Mouse (Mus musculus): ENCODE measurements around the gene Slc46a2. TPM values are rescaled to one million over a fixed set of nuclear protein-coding genes. Genes with fewer than 3 reads are reported as not detected.

Gene Slc46a2
- polyA plus RNA-seq, 1 experiment from 2014 or later = not detected

GRCm38 (mm10) chr4:59894977-59895575 is 19.8 kb downstream of the Slc46a2 start:
- Histone ChIP-seq H3K36me3 (replicated peaks; ENCODE audit: control insufficient read depth, insufficient read depth) (peaks cover 57% of the 10 kb centered on the region), H3K9ac (no peak overlapping the region), H3K4me3 (replicated peaks; ENCODE audit: low read length) (no peak overlapping the region), H3K27ac (no peak overlapping the region), H3K4me2 (replicated peaks) (no peak overlapping the region), H3K4me1 (replicated peaks; ENCODE audit: control insufficient read depth, insufficient read depth, low read length) (no peaks in the 10 kb centered on the region), H3K27me3 (ENCODE audit: control insufficient read depth, insufficient read depth, low read length) (no peaks in the 10 kb centered on the region), H3K9me3 (ENCODE audit: control insufficient read depth, low read length) (no peaks in the 10 kb centered on the region)
- no peak for DNase-seq (ENCODE audit: low spot score)
- ATAC-seq (ENCODE audit: low FRiP score) = no peak
- 90% methylated on average over 3 of the region's 3 CpGs for WGBS

GRCm38 (mm10) chr4:59894415-59894814 is 20.4 kb downstream of the Slc46a2 start:
- no peaks in the 10 kb centered on the region for H3K9me3 ChIP-seq (ENCODE audit: control insufficient read depth, low read length)
- H3K4me3 ChIP-seq (replicated peaks; ENCODE audit: low read length) = no peak overlapping the region
- no peak for ATAC-seq (ENCODE audit: low FRiP score)
- H3K9ac ChIP-seq = no peak overlapping the region
- no peak overlapping the region for H3K27ac ChIP-seq
- H3K4me2 ChIP-seq (replicated peaks) = no peak overlapping the region
- WGBS = 98% methylated on average over 8 of the region's 8 CpGs
- H3K27me3 ChIP-seq (ENCODE audit: control insufficient read depth, insufficient read depth, low read length) = no peaks in the 10 kb centered on the region
- H3K36me3 ChIP-seq (replicated peaks; ENCODE audit: control insufficient read depth, insufficient read depth) = peaks cover 55% of the 10 kb centered on the region
- no peaks in the 10 kb centered on the region for H3K4me1 ChIP-seq (replicated peaks; ENCODE audit: control insufficient read depth, insufficient read depth, low read length)
- no peak for DNase-seq (ENCODE audit: low spot score)

GRCm38 (mm10) chr4:59892731-59893130 is 22.1 kb downstream of the Slc46a2 start:
- DNase-seq (ENCODE audit: low spot score) (no peak), ATAC-seq (ENCODE audit: low FRiP score) (no peak)
- Histone ChIP-seq H3K4me1 (replicated peaks; ENCODE audit: control insufficient read depth, insufficient read depth, low read length) (no peaks in the 10 kb centered on the region), H3K27me3 (ENCODE audit: control insufficient read depth, insufficient read depth, low read length) (no peaks in the 10 kb centered on the region), H3K4me3 (replicated peaks; ENCODE audit: low read length) (no peak overlapping the region), H3K36me3 (replicated peaks; ENCODE audit: control insufficient read depth, insufficient read depth) (peaks cover 40% of the 10 kb centered on the region), H3K27ac (no peak overlapping the region), H3K9ac (no peak overlapping the region), H3K4me2 (replicated peaks) (no peak overlapping the region), H3K9me3 (ENCODE audit: control insufficient read depth, low read length) (no peaks in the 10 kb centered on the region)
- WGBS = 90% methylated on average over 5 of the region's 5 CpGs

DNA sequence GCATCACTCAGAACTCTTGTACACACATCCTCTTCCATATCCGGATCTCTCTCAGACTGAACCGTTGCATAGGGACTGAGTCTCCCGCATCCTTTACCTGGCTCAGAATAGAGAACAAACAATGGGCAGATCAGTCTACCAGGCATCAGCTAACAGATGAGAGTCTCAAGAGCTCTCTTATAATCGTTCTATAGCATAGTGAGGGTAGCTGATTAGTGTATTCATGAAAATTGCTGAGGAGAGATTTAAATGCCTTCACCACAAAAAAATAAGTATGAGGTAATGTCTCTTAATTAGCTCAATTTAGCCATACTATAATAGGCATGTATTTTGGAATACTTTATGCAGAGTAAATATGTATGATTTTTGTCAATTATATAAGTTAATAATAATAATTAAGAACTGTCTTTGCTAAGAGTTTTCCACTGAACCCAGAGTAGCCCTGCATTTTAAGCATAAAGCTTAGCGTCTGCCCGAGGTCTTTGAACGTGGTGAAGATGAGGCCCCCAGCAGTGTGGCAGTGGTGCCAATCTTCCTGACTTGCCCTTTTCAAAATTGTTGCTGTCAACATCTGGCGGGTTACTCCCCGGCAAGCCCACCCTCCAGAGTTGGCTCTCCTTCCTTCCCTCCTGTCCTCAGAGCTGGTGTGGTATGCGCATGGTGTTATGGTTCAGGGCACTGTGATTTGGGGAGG is 23.0 kb downstream of the Slc46a2 start:
- no peaks in the 10 kb centered on the region for H3K9me3 ChIP-seq (ENCODE audit: control insufficient read depth, low read length)
- no peak overlapping the region for H3K27ac ChIP-seq
- H3K4me3 ChIP-seq (replicated peaks; ENCODE audit: low read length) = no peak overlapping the region
- H3K4me2 ChIP-seq (replicated peaks) = no peak overlapping the region
- 91% methylated on average over 10 of the region's 10 CpGs for WGBS
- H3K27me3 ChIP-seq (ENCODE audit: control insufficient read depth, insufficient read depth, low read length) = no peaks in the 10 kb centered on the region
- peaks cover 37% of the 10 kb centered on the region for H3K36me3 ChIP-seq (replicated peaks; ENCODE audit: control insufficient read depth, insufficient read depth)
- no peaks in the 10 kb centered on the region for H3K4me1 ChIP-seq (replicated peaks; ENCODE audit: control insufficient read depth, insufficient read depth, low read length)
- DNase-seq (ENCODE audit: low spot score) (no peak), ATAC-seq (ENCODE audit: low FRiP score) (no peak)
- no peak overlapping the region for H3K9ac ChIP-seq

DNA sequence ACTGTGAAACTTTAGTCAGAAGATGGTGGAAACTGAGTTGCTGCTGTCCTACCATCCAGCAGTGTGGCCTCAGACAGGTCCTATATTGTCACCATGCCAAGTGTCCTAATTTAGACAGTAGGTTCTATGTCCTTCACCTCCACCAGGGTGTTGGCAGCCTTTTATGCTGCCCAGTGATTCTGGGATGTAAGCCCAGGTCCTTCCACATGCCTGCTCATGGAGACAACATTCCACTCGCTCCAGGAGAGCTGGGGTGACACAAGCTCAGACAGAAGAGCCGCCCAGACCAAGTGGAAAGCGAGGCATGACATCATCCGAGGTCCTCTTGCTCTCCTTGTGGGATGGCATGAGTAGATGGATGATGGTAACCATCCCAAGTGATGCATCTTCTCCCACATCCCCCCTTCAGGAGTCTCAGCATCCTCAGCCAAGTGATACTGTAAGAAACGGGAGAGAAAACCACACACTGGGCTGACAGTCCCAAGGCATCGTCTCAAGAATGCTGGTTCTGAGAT is 24.7 kb downstream of the Slc46a2 start:
- H3K36me3 ChIP-seq (replicated peaks; ENCODE audit: control insufficient read depth, insufficient read depth) = peaks cover 31% of the 10 kb centered on the region
- no peaks in the 10 kb centered on the region for H3K27me3 ChIP-seq (ENCODE audit: control insufficient read depth, insufficient read depth, low read length)
- no peak overlapping the region for H3K4me3 ChIP-seq (replicated peaks; ENCODE audit: low read length)
- H3K4me1 ChIP-seq (replicated peaks; ENCODE audit: control insufficient read depth, insufficient read depth, low read length) = no peaks in the 10 kb centered on the region
- no peak overlapping the region for H3K4me2 ChIP-seq (replicated peaks)
- H3K27ac ChIP-seq = no peak overlapping the region
- DNase-seq (ENCODE audit: low spot score) = no peak
- 90% methylated on average over 6 of the region's 6 CpGs for WGBS
- 0 out of 2 replicates have a peak, but pooled peaks have one; percentile 29 for ATAC-seq (ENCODE audit: low FRiP score)
- H3K9me3 ChIP-seq (ENCODE audit: control insufficient read depth, low read length) = no peaks in the 10 kb centered on the region
- no peak overlapping the region for H3K9ac ChIP-seq

DNA sequence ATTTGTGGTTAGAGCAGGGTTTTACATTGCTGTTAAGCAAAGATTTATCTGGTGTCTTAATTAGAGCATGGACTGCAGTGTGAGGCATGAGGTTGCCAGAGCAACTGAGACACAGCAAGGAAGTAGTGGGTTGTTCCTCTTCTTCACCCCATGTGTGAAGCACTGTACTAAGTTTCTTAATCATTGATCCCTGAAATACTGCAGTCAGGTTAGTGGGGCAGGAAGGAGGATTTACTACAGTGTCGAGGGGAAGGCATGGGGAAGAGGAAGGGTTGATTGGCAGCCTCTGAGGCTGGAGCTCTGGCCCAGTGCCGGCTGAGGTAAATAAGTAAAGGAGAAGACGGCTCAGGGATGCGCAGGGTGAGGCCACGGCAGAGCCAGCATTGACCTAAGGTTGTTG is 26.8 kb downstream of the Slc46a2 start:
- no peak overlapping the region for H3K4me2 ChIP-seq (replicated peaks)
- H3K36me3 ChIP-seq (replicated peaks; ENCODE audit: control insufficient read depth, insufficient read depth) = peaks cover 16% of the 10 kb centered on the region
- no peaks in the 10 kb centered on the region for H3K4me1 ChIP-seq (replicated peaks; ENCODE audit: control insufficient read depth, insufficient read depth, low read length)
- no peak overlapping the region for H3K9ac ChIP-seq
- DNase-seq (ENCODE audit: low spot score) (no peak), ATAC-seq (ENCODE audit: low FRiP score) (no peak)
- H3K27me3 ChIP-seq (ENCODE audit: control insufficient read depth, insufficient read depth, low read length) = no peaks in the 10 kb centered on the region
- no peaks in the 10 kb centered on the region for H3K9me3 ChIP-seq (ENCODE audit: control insufficient read depth, low read length)
- no peak overlapping the region for H3K4me3 ChIP-seq (replicated peaks; ENCODE audit: low read length)
- 78% methylated on average over 5 of the region's 5 CpGs for WGBS
- H3K27ac ChIP-seq = no peak overlapping the region

- Histone ChIP-seq H3K9ac (no peak overlapping the region), H3K36me3 (replicated peaks; ENCODE audit: control insufficient read depth, insufficient read depth) (peaks cover 13% of the 10 kb centered on the region)
These were observed 27.8 kb downstream of the Slc46a2 start for GRCm38 (mm10) chr4:59887011-59887410.

DNA sequence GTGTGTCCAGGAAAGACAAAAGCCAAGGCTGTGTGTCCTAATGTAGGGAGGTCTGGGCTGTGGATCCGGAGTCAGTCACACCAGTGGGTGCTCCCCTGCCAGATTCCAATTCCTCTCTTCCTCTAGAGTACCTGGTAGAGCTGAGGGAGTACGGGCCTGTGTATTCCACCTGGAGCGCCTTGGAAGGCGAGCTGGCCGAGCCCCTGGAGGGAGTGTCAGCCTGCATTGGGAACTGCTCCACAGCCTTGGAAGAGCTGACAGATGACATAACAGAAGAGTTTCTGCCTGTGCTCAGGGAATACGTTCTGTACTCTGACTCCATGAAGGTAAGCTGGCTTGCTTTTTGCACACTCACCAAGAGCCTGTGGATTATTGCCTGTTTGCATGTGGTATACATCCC is 28.6 kb downstream of the Slc46a2 start:
- Histone ChIP-seq H3K27me3 (ENCODE audit: control insufficient read depth, insufficient read depth, low read length) (no peaks in the 10 kb centered on the region), H3K36me3 (replicated peaks; ENCODE audit: control insufficient read depth, insufficient read depth) (peaks cover 16% of the 10 kb centered on the region), H3K27ac (no peak overlapping the region), H3K9me3 (ENCODE audit: control insufficient read depth, low read length) (no peaks in the 10 kb centered on the region), H3K9ac (no peak overlapping the region), H3K4me3 (replicated peaks; ENCODE audit: low read length) (no peak overlapping the region), H3K4me1 (replicated peaks; ENCODE audit: control insufficient read depth, insufficient read depth, low read length) (no peaks in the 10 kb centered on the region), H3K4me2 (replicated peaks) (no peak overlapping the region)
- 94% methylated on average over 6 of the region's 6 CpGs for WGBS
- no peak for DNase-seq (ENCODE audit: low spot score)
- no peak for ATAC-seq (ENCODE audit: low FRiP score)

More at GRCm38 (mm10) chr4:59887011-59887410, 27.8 kb downstream of the Slc46a2 start:
- Histone ChIP-seq H3K4me2 (replicated peaks) (no peak overlapping the region), H3K27me3 (ENCODE audit: control insufficient read depth, insufficient read depth, low read length) (no peaks in the 10 kb centered on the region), H3K4me3 (replicated peaks; ENCODE audit: low read length) (no peak overlapping the region), H3K9me3 (ENCODE audit: control insufficient read depth, low read length) (no peaks in the 10 kb centered on the region), H3K27ac (no peak overlapping the region), H3K4me1 (replicated peaks; ENCODE audit: control insufficient read depth, insufficient read depth, low read length) (no peaks in the 10 kb centered on the region)
- 91% methylated on average over 5 of the region's 5 CpGs for WGBS
- DNase-seq (ENCODE audit: low spot score) (no peak), ATAC-seq (ENCODE audit: low FRiP score) (no peak)

DNA sequence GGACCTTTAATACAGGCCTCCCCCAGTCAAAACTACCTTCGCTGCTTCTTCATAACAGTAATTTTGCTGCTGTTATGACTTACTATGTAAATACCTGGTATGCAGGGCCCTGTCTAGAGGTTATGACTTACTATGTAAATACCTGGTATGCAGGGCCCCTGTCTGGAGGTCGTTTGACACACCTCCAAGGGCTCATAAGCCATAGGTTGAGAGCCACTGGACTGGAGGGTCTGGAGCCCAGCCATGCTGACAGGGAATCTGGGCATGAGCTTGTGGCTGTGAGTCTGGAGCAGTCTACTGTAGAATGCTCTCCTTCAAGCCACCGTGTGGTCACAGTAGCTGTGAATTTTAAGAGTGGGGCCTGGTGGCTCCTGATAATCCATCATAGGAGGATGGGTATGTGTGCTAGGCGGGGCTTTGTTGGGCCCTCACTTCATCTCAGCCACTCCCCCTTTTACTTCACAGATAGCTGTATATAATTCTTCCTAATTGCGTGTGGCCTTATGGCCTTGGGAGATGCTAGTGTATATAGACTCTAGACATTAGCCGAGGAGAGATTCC is 30.6 kb downstream of the Slc46a2 start:
- no peaks in the 10 kb centered on the region for H3K9me3 ChIP-seq (ENCODE audit: control insufficient read depth, low read length)
- ATAC-seq (ENCODE audit: low FRiP score) (no peak), DNase-seq (ENCODE audit: low spot score) (no peak)
- H3K4me3 ChIP-seq (replicated peaks; ENCODE audit: low read length) = no peak overlapping the region
- WGBS = 87% methylated on average over 6 of the region's 6 CpGs
- H3K36me3 ChIP-seq (replicated peaks; ENCODE audit: control insufficient read depth, insufficient read depth) = peaks cover 26% of the 10 kb centered on the region
- H3K4me1 ChIP-seq (replicated peaks; ENCODE audit: control insufficient read depth, insufficient read depth, low read length) = no peaks in the 10 kb centered on the region
- H3K9ac ChIP-seq = no peak overlapping the region
- no peak overlapping the region for H3K4me2 ChIP-seq (replicated peaks)
- no peaks in the 10 kb centered on the region for H3K27me3 ChIP-seq (ENCODE audit: control insufficient read depth, insufficient read depth, low read length)
- H3K27ac ChIP-seq = no peak overlapping the region
